Mouse (Mus musculus): ENCODE measurements at regions not wholly inside any gene's neighbourhood (a gene's known extent, or its start where the extent isn't known, plus 50 kb on each side); places are given as distances from the start of the nearest gene placed in this dataset.

DNA sequence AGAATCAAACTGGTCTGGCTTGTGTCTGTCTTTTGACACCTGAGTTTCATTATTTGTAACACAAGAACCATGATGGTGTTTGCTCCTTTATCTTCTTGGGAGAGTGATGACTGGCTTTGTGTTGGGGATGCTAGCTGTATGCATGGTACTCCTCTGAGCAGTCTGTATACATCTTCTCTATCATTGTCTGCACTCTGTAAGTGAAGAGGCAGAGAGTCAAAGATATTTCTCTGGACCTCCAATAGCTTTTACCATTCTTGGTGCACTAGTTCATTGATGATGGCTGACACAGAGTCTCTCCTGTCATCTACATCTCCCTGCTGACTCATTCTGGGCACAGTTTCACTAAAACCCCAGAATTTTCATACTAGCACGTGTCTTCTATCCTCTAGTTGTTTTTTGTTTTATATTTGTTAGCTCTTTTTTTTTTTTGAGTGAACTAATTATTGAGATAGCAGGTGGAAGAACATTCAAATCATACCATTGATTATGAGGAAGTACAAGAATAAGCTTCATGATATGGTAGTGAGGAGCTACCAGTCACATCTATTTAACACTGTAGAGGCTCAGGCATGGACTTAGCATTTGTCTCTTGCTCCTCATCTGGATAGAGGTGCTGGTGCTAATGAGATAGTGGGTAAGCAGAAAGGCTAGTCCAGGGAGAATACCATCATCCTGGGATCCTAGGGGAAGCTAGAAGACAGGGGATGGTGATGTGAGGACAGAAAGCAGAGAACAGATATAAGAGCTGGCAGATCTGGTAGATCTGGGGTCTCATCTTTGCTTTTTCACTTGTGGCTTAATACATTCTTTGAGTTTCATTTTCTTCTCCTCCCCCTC is 1402.9 kb upstream of the A1bg start:
- no peaks in the 10 kb centered on the region for H3K27me3 ChIP-seq (ENCODE audit: control insufficient read depth, insufficient read depth, low read length)
- no peak for DNase-seq
- no peak for TF ChIP-seq CTCF (IDR thresholded peaks at IDR 0.05; ENCODE audit: borderline replicate concordance, control insufficient read depth, extremely low read depth, insufficient read depth, low read length, poor library complexity)
- no peak for TF ChIP-seq POLR2A (IDR thresholded peaks at IDR 0.05; ENCODE audit: control insufficient read depth, extremely low read depth, insufficient read depth, low read length, poor library complexity)
- no peaks in the 10 kb centered on the region for H3K4me1 ChIP-seq (replicated peaks; ENCODE audit: control insufficient read depth, insufficient read depth, low read length)
- 78% methylated on average over 1 of the region's 1 CpGs for WGBS
- no peaks in the 10 kb centered on the region for H3K36me3 ChIP-seq (ENCODE audit: control insufficient read depth, insufficient read depth, low read length)
- no peak overlapping the region for H3K4me3 ChIP-seq (ENCODE audit: control insufficient read depth, insufficient read depth, low read length)
- H3K27ac ChIP-seq (ENCODE audit: control insufficient read depth, insufficient read depth, low read length) = no peak overlapping the region

DNA sequence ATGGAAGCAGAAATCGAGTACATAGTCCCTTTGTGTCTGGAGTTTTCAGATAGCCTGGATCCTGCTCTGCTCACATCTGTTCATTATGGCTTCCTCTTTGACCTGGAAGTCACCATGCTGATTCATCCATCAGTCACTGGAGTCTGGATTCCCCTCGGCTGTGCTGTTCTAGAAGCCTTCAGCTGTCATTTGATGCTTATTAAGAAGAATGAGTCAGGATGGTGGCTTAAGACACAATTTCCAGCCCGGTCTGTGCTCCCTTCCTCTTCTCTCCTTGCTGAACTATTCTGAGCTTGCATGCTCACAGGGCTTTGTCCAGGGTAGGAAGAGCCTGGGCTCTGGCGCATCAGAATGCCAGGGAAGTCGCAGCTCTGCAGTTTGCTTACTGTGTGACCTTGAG is 1398.2 kb upstream of the A1bg start:
- H3K27ac ChIP-seq (ENCODE audit: control insufficient read depth, insufficient read depth, low read length) = no peak overlapping the region
- H3K36me3 ChIP-seq (ENCODE audit: control insufficient read depth, insufficient read depth, low read length) = no peaks in the 10 kb centered on the region
- no peaks in the 10 kb centered on the region for H3K4me1 ChIP-seq (replicated peaks; ENCODE audit: control insufficient read depth, insufficient read depth, low read length)
- no peak for DNase-seq
- H3K4me3 ChIP-seq (ENCODE audit: control insufficient read depth, insufficient read depth, low read length) = no peak overlapping the region
- TF ChIP-seq POLR2A (IDR thresholded peaks at IDR 0.05; ENCODE audit: control insufficient read depth, extremely low read depth, insufficient read depth, low read length, poor library complexity) = no peak
- TF ChIP-seq CTCF (IDR thresholded peaks at IDR 0.05; ENCODE audit: borderline replicate concordance, control insufficient read depth, extremely low read depth, insufficient read depth, low read length, poor library complexity) = no peak
- no peaks in the 10 kb centered on the region for H3K27me3 ChIP-seq (ENCODE audit: control insufficient read depth, insufficient read depth, low read length)
- 80% methylated on average over 5 of the region's 5 CpGs for WGBS

- no peak for TF ChIP-seq POLR2A (IDR thresholded peaks at IDR 0.05; ENCODE audit: control insufficient read depth, extremely low read depth, insufficient read depth, low read length, poor library complexity)
- H3K36me3 ChIP-seq (ENCODE audit: control insufficient read depth, insufficient read depth, low read length) = no peaks in the 10 kb centered on the region
- whole genome bisulfite sequencing = 46% methylated on average over 2 of the region's 2 CpGs
- DNase-seq = no peak
- no peaks in the 10 kb centered on the region for H3K4me1 ChIP-seq (replicated peaks; ENCODE audit: control insufficient read depth, insufficient read depth, low read length)
- H3K27me3 ChIP-seq (ENCODE audit: control insufficient read depth, insufficient read depth, low read length) = no peaks in the 10 kb centered on the region
- no peak overlapping the region for H3K27ac ChIP-seq (ENCODE audit: control insufficient read depth, insufficient read depth, low read length)
- no peak overlapping the region for H3K4me3 ChIP-seq (ENCODE audit: control insufficient read depth, insufficient read depth, low read length)
Observed at GRCm38 (mm10) chr15:62314449-62314848, 1391.6 kb upstream of the A1bg start.

DNA sequence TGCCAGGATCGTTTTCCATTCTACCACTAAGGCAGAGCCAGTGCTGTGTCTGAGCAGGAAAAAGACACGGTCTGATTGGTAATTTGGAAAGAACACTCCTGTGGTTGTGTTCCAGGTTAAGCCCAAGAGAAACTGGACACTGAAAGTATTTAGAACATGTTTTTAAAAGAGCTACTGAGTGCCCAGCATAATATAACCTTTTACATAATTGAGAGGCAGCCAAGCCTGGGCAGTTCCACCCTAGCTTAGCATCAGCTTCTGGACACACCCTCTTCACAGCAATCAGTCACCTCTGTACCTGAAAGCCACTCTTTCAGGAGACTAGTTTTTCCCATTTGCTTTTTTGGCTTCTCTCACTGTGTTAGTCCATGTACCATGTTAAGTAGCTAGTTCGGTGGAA is 1379.4 kb upstream of the A1bg start:
- Histone ChIP-seq H3K27ac (ENCODE audit: control insufficient read depth, insufficient read depth, low read length) (no peak overlapping the region), H3K27me3 (ENCODE audit: control insufficient read depth, insufficient read depth, low read length) (no peaks in the 10 kb centered on the region), H3K36me3 (ENCODE audit: control insufficient read depth, insufficient read depth, low read length) (no peaks in the 10 kb centered on the region), H3K4me3 (ENCODE audit: control insufficient read depth, insufficient read depth, low read length) (no peak overlapping the region), H3K4me1 (replicated peaks; ENCODE audit: control insufficient read depth, insufficient read depth, low read length) (no peaks in the 10 kb centered on the region)
- 94% methylated on average over 3 of the region's 3 CpGs for WGBS
- no peak for DNase-seq
- no peak for TF ChIP-seq POLR2A (IDR thresholded peaks at IDR 0.05; ENCODE audit: control insufficient read depth, extremely low read depth, insufficient read depth, low read length, poor library complexity)
- no peak for TF ChIP-seq CTCF (IDR thresholded peaks at IDR 0.05; ENCODE audit: borderline replicate concordance, control insufficient read depth, extremely low read depth, insufficient read depth, low read length, poor library complexity)

DNA sequence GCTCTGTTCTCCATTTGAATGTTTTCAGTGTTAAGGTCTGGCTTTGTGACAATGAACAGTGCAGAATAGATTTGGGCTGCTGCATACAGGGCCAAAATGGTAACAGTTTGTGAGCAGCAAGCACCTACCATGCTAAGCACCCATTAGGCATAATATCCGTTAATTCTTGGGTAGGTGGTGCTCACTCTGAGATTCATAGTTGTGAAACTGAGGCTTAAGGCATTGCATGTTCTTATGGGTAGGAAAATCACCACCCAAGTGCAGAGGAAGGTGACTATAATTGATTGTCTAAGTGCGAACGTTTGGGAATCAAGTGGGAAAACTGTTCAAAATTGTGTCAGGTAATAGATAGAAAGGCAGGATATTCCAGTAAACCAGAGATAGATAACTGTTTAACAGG is 1378.8 kb upstream of the A1bg start:
- 92% methylated on average over 3 of the region's 3 CpGs for WGBS
- H3K36me3 ChIP-seq (ENCODE audit: control insufficient read depth, insufficient read depth, low read length) = no peaks in the 10 kb centered on the region
- DNase-seq = no peak
- no peak overlapping the region for H3K27ac ChIP-seq (ENCODE audit: control insufficient read depth, insufficient read depth, low read length)
- H3K27me3 ChIP-seq (ENCODE audit: control insufficient read depth, insufficient read depth, low read length) = no peaks in the 10 kb centered on the region
- TF ChIP-seq CTCF (IDR thresholded peaks at IDR 0.05; ENCODE audit: borderline replicate concordance, control insufficient read depth, extremely low read depth, insufficient read depth, low read length, poor library complexity) (no peak), POLR2A (IDR thresholded peaks at IDR 0.05; ENCODE audit: control insufficient read depth, extremely low read depth, insufficient read depth, low read length, poor library complexity) (no peak)
- H3K4me1 ChIP-seq (replicated peaks; ENCODE audit: control insufficient read depth, insufficient read depth, low read length) = no peaks in the 10 kb centered on the region
- no peak overlapping the region for H3K4me3 ChIP-seq (ENCODE audit: control insufficient read depth, insufficient read depth, low read length)

GRCm38 (mm10) chr15:62297138-62297537 is 1374.3 kb upstream of the A1bg start:
- Histone ChIP-seq H3K36me3 (ENCODE audit: control insufficient read depth, insufficient read depth, low read length) (no peaks in the 10 kb centered on the region), H3K27me3 (ENCODE audit: control insufficient read depth, insufficient read depth, low read length) (0 out of 2 replicates have a peak, but pooled peaks cover 2% of the 10 kb centered on the region), H3K4me3 (ENCODE audit: control insufficient read depth, insufficient read depth, low read length) (no peak overlapping the region), H3K4me1 (replicated peaks; ENCODE audit: control insufficient read depth, insufficient read depth, low read length) (peaks cover 7% of the 10 kb centered on the region), H3K27ac (ENCODE audit: control insufficient read depth, insufficient read depth, low read length) (no peak overlapping the region)
- 98% methylated on average over 5 of the region's 5 CpGs for WGBS
- no peak for DNase-seq
- TF ChIP-seq CTCF (IDR thresholded peaks at IDR 0.05; ENCODE audit: borderline replicate concordance, control insufficient read depth, extremely low read depth, insufficient read depth, low read length, poor library complexity) = no peak
- no peak for TF ChIP-seq POLR2A (IDR thresholded peaks at IDR 0.05; ENCODE audit: control insufficient read depth, extremely low read depth, insufficient read depth, low read length, poor library complexity)
